Comparison of ENCODE assay signal across 14 mouse cellular contexts in genomic region chr5:53025276-53025973, GRCm38 (mm10). TPM values are rescaled to one million over a fixed set of nuclear protein-coding genes. Genes with fewer than 3 reads are reported as not detected.
DNase-seq lines count a peak whose midpoint lies in the region; TF ChIP-seq lines count a peak whose summit lies in the region.
"Had no signal": no experiment of that assay in that cellular context is flagged by ENCODE, and none has a peak within 500 bp of the region (broad histone marks: within the 10 kb centered on the region; RNA-seq: fewer than 3 reads in every experiment).

No protein-coding gene starts in this region.

- no peak for TF ChIP-seq POLR2A in lung, adult 2 months (IDR thresholded peaks at IDR 0.05; ENCODE audit: borderline replicate concordance, extremely low read depth, low read depth, low read length)

- WGBS in lung, adult 2 months = 49% methylated on average over 8 of the region's 8 CpGs

- intact Hi-C loops in heart, postnatal 10 days (cut with DNase I) = no loop called here

- H3K4me1 ChIP-seq in lung, adult 2 months (ENCODE audit: control insufficient read depth, insufficient read depth, low read length) = no peaks in the 10 kb centered on the region
- H3K4me1 ChIP-seq: embryonic facial prominence, embryonic 12.5 days; liver, embryonic 13.5 days had no signal

- no peak overlapping the region for H3K4me3 ChIP-seq in lung, adult 2 months (replicated peaks; ENCODE audit: extremely low read depth, low read depth, low read length)
- H3K4me3 ChIP-seq: embryonic facial prominence, embryonic 12.5 days; forebrain, embryonic 15.5 days; liver, embryonic 13.5 days had no signal

- TF ChIP-seq CTCF in lung, adult 2 months (IDR thresholded peaks at IDR 0.05; ENCODE audit: insufficient read depth, low read length) = no peak

- DNase-seq in heart, postnatal 10 days = peak; percentile 5 to 16
- DNase-seq in heart, postnatal 4 days = no peak
- DNase-seq in lung, postnatal 36 days = peak; percentile 19
- DNase-seq in lung, adult 2 months = no peak
- DNase-seq in cerebellum, adult 18-20 months = peak; percentile 63
- DNase-seq in kidney, postnatal 14 days = peak; percentile 30
- DNase-seq in thymus, postnatal 14 days = no peak
- DNase-seq: gastrocnemius, postnatal 36 days; liver, embryonic 13.5 days; lung, postnatal 4 days; retina, postnatal 1 day; thymus, postnatal 36 days had no signal

RNA-seq across cellular contexts. Expression of gene Slc34a2, which starts 12.5 kb away (rescaled TPM):
- not detected for total RNA-seq in heart, postnatal 10 days (2021)
- under 1 TPM; 0.07 to 0.29 TPM for total RNA-seq in heart, postnatal 4 days (2021)
- 1,059 and 1,222 TPM in 2 replicates for polyA plus RNA-seq in lung, adult 2 months (2012; rRNA removed)
- total RNA-seq: gastrocnemius, postnatal 36 days had no signal
- polyA plus RNA-seq: forebrain, embryonic 15.5 days had no signal

Comparison
In these comparisons a context has a peak if more than half of its experiments do, and no peak if none do; other contexts are left out.
1. DNase-seq: peak in heart, postnatal 10 days (2 of 2), lung, postnatal 36 days (single experiment), cerebellum, adult 18-20 months (2 of 2) and kidney, postnatal 14 days (single experiment); none in heart, postnatal 4 days (single experiment), lung, adult 2 months (single experiment) and thymus, postnatal 14 days (single experiment).